Mouse (Mus musculus): ENCODE results near the gene Gtf3c5.

GRCm38 (mm10) chr2:28529856-28530255 lies 53.7 kb downstream of the Gtf3c5 start:
- TF ChIP-seq POLR2A (IDR thresholded peaks at IDR 0.05; ENCODE audit: low read depth, low read length), result no peak
- TF ChIP-seq CTCF (IDR thresholded peaks at IDR 0.05; ENCODE audit: extremely low read depth, insufficient read depth, insufficient read length, insufficient replicate concordance), result no peak
